Mouse (Mus musculus): Measurements from ENCODE around the gene Ssmem1. TPM values are rescaled to one million over a fixed set of nuclear protein-coding genes. Genes with fewer than 3 reads are reported as not detected.

The Ssmem1 gene
- polyA plus RNA-seq, 1 experiment, result not detected

DNA sequence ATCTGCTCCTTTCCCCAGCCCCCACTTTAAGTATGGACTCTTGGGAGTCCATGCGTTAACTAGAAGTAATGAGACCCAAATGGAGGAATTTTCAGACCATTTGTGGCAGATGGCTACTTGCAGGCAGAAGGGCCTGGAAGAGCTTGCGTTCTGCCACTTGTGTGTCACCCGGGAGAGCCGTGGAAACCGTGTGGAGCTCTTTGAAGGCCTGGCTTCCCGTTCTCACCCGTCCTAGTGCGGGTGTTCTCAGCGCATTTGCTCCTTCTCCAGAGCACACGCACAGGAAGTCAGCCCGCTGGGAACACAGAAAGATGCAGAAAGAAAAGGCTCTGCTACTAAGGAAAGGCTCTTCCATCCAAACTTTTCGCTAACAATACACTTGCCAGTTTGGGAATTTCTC lies 33.4 kb downstream of the Ssmem1 start:
- no peak overlapping the region for H3K9ac ChIP-seq (ENCODE audit: low read depth, poor library complexity, severe bottlenecking)
- no peaks in the 10 kb centered on the region for H3K9me3 ChIP-seq (replicated peaks; ENCODE audit: control insufficient read depth, insufficient read depth, low read length, poor library complexity, severe bottlenecking)
- H3K4me3 ChIP-seq (ENCODE audit: low read depth, low read length), result no peak overlapping the region
- no peak overlapping the region for H3K27ac ChIP-seq (ENCODE audit: insufficient read depth, low read length)
- no peaks in the 10 kb centered on the region for H3K4me1 ChIP-seq (ENCODE audit: control insufficient read depth, insufficient read depth, low read length)
- no peak for TF ChIP-seq CTCF (IDR thresholded peaks at IDR 0.05; ENCODE audit: low read depth, low read length)
- H3K27me3 ChIP-seq (ENCODE audit: control insufficient read depth, insufficient read depth, low read length, poor library complexity, severe bottlenecking), result no peaks in the 10 kb centered on the region
- H3K36me3 ChIP-seq (ENCODE audit: control insufficient read depth, insufficient read depth, low read length, poor library complexity, severe bottlenecking), result no peaks in the 10 kb centered on the region

- no peak for TF ChIP-seq POLR2A (IDR thresholded peaks at IDR 0.05; ENCODE audit: insufficient read depth, low read length)
- Histone ChIP-seq H3K36me3 (ENCODE audit: control insufficient read depth, insufficient read depth, low read length, poor library complexity, severe bottlenecking) (no peaks in the 10 kb centered on the region), H3K4me1 (ENCODE audit: control insufficient read depth, insufficient read depth, low read length) (no peaks in the 10 kb centered on the region), H3K27ac (ENCODE audit: insufficient read depth, low read length) (no peak overlapping the region), H3K9me3 (replicated peaks; ENCODE audit: control insufficient read depth, insufficient read depth, low read length, poor library complexity, severe bottlenecking) (no peaks in the 10 kb centered on the region), H3K4me3 (ENCODE audit: low read depth, low read length) (no peak overlapping the region), H3K9ac (ENCODE audit: low read depth, poor library complexity, severe bottlenecking) (no peak overlapping the region), H3K27me3 (ENCODE audit: control insufficient read depth, insufficient read depth, low read length, poor library complexity, severe bottlenecking) (no peaks in the 10 kb centered on the region)
These were observed 34.2 kb downstream of the Ssmem1 start for GRCm38 (mm10) chr6:30543851-30544250.

DNA sequence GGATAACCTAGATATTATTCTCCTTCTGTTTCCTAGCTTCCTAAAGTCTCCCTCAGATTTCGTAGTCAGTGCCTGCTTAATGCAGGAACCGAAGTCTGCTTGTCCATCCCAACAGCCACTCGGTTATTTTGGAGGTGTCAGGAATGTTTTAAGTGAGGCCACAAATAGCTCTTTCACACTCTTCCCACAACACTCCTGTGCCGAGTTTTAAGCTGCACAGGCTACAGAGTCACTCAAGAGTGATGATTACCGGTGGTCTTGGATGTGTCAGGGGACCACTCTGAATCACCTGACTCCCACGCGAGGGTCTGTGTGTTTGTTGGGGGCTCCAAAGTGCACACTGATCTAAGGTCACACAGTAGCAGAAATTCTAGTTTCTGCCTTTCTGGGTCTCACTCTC lies 36.0 kb downstream of the Ssmem1 start:
- no peak overlapping the region for H3K4me3 ChIP-seq (ENCODE audit: low read depth, low read length)
- H3K9me3 ChIP-seq (replicated peaks; ENCODE audit: control insufficient read depth, insufficient read depth, low read length, poor library complexity, severe bottlenecking), result no peaks in the 10 kb centered on the region
- H3K4me1 ChIP-seq (ENCODE audit: control insufficient read depth, insufficient read depth, low read length), result no peaks in the 10 kb centered on the region
- H3K9ac ChIP-seq (ENCODE audit: low read depth, poor library complexity, severe bottlenecking), result no peak overlapping the region
- TF ChIP-seq CTCF (IDR thresholded peaks at IDR 0.05; ENCODE audit: low read depth, low read length), result no peak
- no peak for TF ChIP-seq EP300 (IDR thresholded peaks at IDR 0.05; ENCODE audit: insufficient read depth, low read depth, low read length)
- no peak for TF ChIP-seq POLR2A (IDR thresholded peaks at IDR 0.05; ENCODE audit: insufficient read depth, low read length)
- no peaks in the 10 kb centered on the region for H3K27me3 ChIP-seq (ENCODE audit: control insufficient read depth, insufficient read depth, low read length, poor library complexity, severe bottlenecking)
- no peak overlapping the region for H3K27ac ChIP-seq (ENCODE audit: insufficient read depth, low read length)
- no peaks in the 10 kb centered on the region for H3K36me3 ChIP-seq (ENCODE audit: control insufficient read depth, insufficient read depth, low read length, poor library complexity, severe bottlenecking)

DNA sequence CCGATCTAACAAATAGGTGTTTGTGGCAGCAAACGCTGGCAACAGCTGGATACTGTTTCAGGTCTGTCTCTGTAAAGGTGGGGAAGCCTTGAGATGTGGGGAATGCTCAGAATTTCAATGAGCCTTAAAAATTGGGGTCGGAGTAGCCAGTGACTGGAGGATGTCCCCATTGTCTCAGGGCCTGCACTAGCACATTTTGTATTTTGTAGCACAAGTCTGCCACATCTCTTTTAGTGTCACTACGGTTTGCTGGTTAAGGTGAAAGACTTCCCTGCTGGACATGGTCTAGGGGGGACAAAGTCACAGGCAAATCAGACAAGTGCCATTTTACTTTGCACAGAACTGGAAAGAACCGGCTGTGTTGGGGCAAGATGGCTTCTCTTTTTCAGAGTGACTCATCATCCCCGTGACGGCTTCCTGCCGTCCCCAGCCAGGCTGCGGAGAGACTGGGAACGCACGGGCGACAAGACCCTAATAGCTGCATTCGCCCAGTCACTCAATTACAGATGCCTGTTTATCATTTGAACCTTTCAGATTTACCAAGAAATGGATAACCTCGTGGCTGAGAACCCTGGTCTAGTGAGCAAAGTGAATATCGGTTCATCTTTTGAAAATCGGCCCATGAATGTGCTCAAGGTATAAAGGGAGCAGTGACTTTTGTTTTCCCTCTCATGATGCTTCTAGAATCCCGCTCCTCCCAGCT lies 37.1 kb downstream of the Ssmem1 start:
- no peaks in the 10 kb centered on the region for H3K36me3 ChIP-seq (ENCODE audit: control insufficient read depth, insufficient read depth, low read length, poor library complexity, severe bottlenecking)
- no peaks in the 10 kb centered on the region for H3K4me1 ChIP-seq (ENCODE audit: control insufficient read depth, insufficient read depth, low read length)
- H3K27me3 ChIP-seq (ENCODE audit: control insufficient read depth, insufficient read depth, low read length, poor library complexity, severe bottlenecking), result no peaks in the 10 kb centered on the region
- peak overlapping the region; percentile 23 for H3K4me3 ChIP-seq (ENCODE audit: low read depth, low read length)
- TF ChIP-seq POLR2A (IDR thresholded peaks at IDR 0.05; ENCODE audit: insufficient read depth, low read length), result no peak
- TF ChIP-seq CTCF (IDR thresholded peaks at IDR 0.05; ENCODE audit: low read depth, low read length), result no peak
- no peak for TF ChIP-seq EP300 (IDR thresholded peaks at IDR 0.05; ENCODE audit: insufficient read depth, low read depth, low read length)
- peak overlapping the region; percentile 64 for H3K27ac ChIP-seq (ENCODE audit: insufficient read depth, low read length)
- no peaks in the 10 kb centered on the region for H3K9me3 ChIP-seq (replicated peaks; ENCODE audit: control insufficient read depth, insufficient read depth, low read length, poor library complexity, severe bottlenecking)
- H3K9ac ChIP-seq (ENCODE audit: low read depth, poor library complexity, severe bottlenecking), result peak overlapping the region; percentile 82

DNA sequence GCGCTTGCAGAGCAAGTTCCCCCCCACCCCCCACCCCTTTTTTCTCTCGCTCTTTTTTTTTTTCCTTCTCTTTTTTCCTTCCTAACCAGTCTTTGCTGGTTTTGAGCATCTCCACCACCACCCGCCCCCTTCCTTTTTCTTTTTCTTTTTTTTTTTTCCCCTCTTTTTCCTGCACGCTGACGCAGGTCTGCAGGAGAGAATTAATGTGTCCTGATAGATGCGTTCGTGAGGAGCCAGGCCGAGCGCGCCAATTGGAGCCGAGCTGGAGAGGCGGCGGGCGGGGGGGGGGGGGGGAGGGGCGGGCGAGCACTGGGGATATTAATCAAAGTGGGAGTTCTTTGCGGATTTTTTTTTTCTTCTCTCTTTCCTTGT lies 37.6 kb downstream of the Ssmem1 start:
- Histone ChIP-seq H3K9ac (ENCODE audit: low read depth, poor library complexity, severe bottlenecking) (peak overlapping the region; percentile 82), H3K27ac (ENCODE audit: insufficient read depth, low read length) (no peak overlapping the region), H3K27me3 (ENCODE audit: control insufficient read depth, insufficient read depth, low read length, poor library complexity, severe bottlenecking) (no peaks in the 10 kb centered on the region), H3K9me3 (replicated peaks; ENCODE audit: control insufficient read depth, insufficient read depth, low read length, poor library complexity, severe bottlenecking) (no peaks in the 10 kb centered on the region), H3K36me3 (ENCODE audit: control insufficient read depth, insufficient read depth, low read length, poor library complexity, severe bottlenecking) (no peaks in the 10 kb centered on the region), H3K4me1 (ENCODE audit: control insufficient read depth, insufficient read depth, low read length) (no peaks in the 10 kb centered on the region), H3K4me3 (ENCODE audit: low read depth, low read length) (peak overlapping the region; percentile 23; the same call in 1 of the 2 replicates)
- TF ChIP-seq POLR2A (IDR thresholded peaks at IDR 0.05; ENCODE audit: insufficient read depth, low read length), result no peak
- TF ChIP-seq CTCF (IDR thresholded peaks at IDR 0.05; ENCODE audit: low read depth, low read length), result no peak
- TF ChIP-seq EP300 (IDR thresholded peaks at IDR 0.05; ENCODE audit: insufficient read depth, low read depth, low read length), result no peak

GRCm38 (mm10) chr6:30547656-30548306 lies 38.1 kb downstream of the Ssmem1 start:
- H3K4me3 ChIP-seq (ENCODE audit: low read depth, low read length), result no peak overlapping the region
- no peaks in the 10 kb centered on the region for H3K4me1 ChIP-seq (ENCODE audit: control insufficient read depth, insufficient read depth, low read length)
- peak overlapping the region; percentile 82; the same call in 1 of the 2 replicates for H3K9ac ChIP-seq (ENCODE audit: low read depth, poor library complexity, severe bottlenecking)
- no peaks in the 10 kb centered on the region for H3K27me3 ChIP-seq (ENCODE audit: control insufficient read depth, insufficient read depth, low read length, poor library complexity, severe bottlenecking)
- no peak for TF ChIP-seq EP300 (IDR thresholded peaks at IDR 0.05; ENCODE audit: insufficient read depth, low read depth, low read length)
- no peak for TF ChIP-seq POLR2A (IDR thresholded peaks at IDR 0.05; ENCODE audit: insufficient read depth, low read length)
- no peak for TF ChIP-seq CTCF (IDR thresholded peaks at IDR 0.05; ENCODE audit: low read depth, low read length)
- no peaks in the 10 kb centered on the region for H3K9me3 ChIP-seq (replicated peaks; ENCODE audit: control insufficient read depth, insufficient read depth, low read length, poor library complexity, severe bottlenecking)
- H3K36me3 ChIP-seq (ENCODE audit: control insufficient read depth, insufficient read depth, low read length, poor library complexity, severe bottlenecking), result no peaks in the 10 kb centered on the region
- no peak overlapping the region for H3K27ac ChIP-seq (ENCODE audit: insufficient read depth, low read length)

Data from ES-Bruce4 (cell line).